Mouse (Mus musculus) embryonic stem cell, embryonic (primary cell): ENCODE data around the gene Pacsin2.

Experiments
- CTCF ChIA-PET, 4 experiments: fragments of 300-600 bp in 2 of 4; fragments of 350-600 bp in 2 of 4; sonication (Branson Sonifier 250); formaldehyde crosslinking; loops; one replicate each; lab custom pipeline; 2022; ENCODE audit warnings: inconsistent platforms in 2 of 4; lab: Charles Lee
- POLR2A ChIA-PET, 4 experiments: fragments of 300-600 bp in 2 of 4; fragments of 350-600 bp in 2 of 4; sonication (Branson Sonifier 250); formaldehyde crosslinking; loops; one replicate each; lab custom pipeline; 2022; ENCODE audit warnings: antibody characterized with exemption in 4 of 4, inconsistent platforms in 1 of 4; lab: Charles Lee

The Pacsin2 gene

DNA sequence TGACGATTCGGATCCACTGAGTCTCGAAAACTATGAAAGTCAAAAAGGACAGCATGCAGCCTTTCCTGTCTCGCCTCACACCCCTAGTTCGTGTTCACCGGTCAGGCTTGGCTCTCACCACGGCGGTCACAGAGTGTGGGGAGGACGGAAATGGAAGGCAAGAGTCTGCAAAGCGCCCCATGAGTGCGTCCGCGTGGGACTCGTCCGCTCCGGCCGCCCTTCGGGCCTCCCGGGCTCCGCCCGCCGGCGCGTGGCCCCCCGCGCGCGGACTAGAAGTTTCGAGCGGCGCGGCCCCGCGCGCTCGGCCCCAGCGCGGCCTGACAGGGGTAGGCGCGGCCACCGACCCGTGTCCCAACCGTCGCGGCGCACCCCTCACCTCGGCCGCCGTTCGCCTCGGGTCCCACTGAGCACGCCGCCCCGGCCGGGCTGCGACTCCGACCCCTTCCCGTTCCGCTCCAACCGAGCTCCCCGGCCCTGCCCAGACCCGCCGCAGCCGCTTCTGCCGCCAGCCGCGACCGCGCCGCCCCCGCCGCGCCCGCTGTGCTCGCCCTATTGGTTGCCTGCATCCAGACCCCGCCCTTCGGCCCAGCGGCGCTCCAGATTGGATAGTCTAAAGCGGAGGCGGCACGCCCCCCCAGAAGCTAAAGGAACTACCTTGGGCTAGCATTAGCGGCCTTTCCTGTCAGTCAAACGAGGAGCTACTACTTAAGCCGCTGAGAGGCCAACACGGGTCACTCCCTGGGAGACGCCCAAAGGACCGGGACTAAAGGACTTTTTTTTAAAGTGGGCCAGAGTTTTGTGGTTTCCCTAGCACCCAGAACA, at the start of gene Pacsin2:
Pacsin2 (minus strand) TSS at position 524 of the 822 bp plus-strand sequence.
- POLR2A ChIA-PET = interaction anchor here (0.5 to 4.9 kb wide), 90 partner anchors 8 to 895 kb away, joined by 3 to 67 read pairs (median 4); partner anchors contain the start of genes Poldip3 (in 3 of the 4), A4galt (in 1 of the 4), Pnpla3 (in 1 of the 4) and Scube1 (in 1 of the 4)
- CTCF ChIA-PET = interaction anchor here in 3 of 4 experiments (0.5 to 2.5 kb wide), 22 partner anchors 10 to 1693 kb away, joined by 3 to 17 read pairs (median 4); no protein-coding TSS in a partner anchor

DNA sequence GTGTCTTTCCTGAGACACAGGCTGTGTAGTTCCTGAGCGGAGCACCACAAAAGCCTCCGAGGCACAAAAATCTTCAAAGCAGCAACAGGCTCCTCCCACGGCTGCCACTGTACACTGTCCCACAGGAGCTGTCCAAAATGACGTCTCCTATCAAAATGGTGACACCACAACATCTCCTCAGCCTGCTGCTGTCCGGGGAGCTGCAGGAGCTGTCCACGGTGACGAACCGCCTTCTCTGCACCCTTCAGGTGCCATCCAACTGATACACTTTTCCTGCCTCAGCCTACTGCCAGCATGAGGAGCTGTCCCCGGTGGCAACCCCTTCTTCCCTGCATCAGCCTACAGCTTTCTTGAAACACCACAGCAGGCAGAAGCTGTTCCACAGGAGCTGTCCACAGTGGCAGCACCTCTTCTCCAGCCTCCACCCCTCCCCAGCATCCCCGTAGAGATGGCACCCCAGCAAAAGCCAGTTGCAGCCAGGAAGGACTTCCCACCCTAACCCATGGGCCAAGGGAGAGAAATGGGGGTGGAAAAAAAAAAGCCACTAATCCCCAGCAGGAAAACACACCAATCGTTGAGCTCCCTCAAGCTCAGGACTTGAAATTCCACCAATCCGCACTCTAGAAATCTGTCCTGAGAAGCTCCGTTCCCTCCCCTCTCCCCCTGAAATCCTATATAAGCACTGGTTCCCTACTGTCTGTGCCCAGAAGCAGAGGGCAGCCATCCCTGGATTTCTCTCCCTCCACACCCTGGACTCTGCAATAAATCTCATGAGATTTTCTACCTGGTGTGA, 48.3 kb upstream of the Pacsin2 start:
- ChIA-PET POLR2A (interaction anchor here (0.6 to 1.7 kb wide), 32 partner anchors 9 to 1845 kb away, joined by 3 to 15 read pairs (median 4); partner anchors contain the start of genes Bik (in 2 of the 4), Poldip3 (in 2 of the 4), A4galt (in 1 of the 4) and Pacsin2 (in 1 of the 4)), CTCF (interaction anchor here (0.5 to 2.4 kb wide), 22 partner anchors 8 to 819 kb away, joined by 3 to 11 read pairs (median 3); partner anchors contain the start of gene Bik (in 1 of the 4))

DNA sequence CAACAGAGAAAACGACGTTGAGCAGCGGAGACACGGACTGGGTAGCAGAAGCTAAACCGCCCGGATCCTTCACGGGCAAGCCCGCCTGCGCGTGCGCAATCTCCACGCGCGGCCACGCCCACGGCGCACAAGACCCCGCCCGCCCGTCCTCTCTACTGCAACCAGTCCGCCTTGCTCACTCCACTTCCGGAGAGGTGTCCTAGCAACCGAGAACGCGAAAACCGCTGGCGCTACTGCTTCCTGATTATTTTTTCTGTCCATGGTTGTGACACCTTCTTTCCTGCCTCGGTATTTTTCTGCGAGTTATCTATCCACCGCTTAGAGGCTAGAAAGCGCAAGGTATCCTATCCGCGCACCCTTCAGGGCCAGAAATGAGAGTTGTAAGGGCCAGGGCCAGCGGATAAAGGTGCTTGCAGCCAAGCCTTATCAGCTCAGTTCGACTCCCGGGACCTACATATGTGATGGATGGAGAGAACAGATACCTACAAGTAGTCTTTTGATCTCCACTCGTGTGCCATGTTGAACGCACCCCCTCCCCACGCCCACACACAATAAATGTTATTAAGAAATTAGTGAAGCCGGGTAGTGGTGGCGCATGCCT, 46.5 kb upstream of the Pacsin2 start, which contains the start of gene Ttll1:
Ttll1 (minus strand) TSS at position 89 of the 601 bp plus-strand sequence.
- CTCF ChIA-PET = interaction anchor here in 3 of 4 experiments (0.5 to 2.3 kb wide), 17 partner anchors 8 to 563 kb away, joined by 3 to 22 read pairs (median 3); no protein-coding TSS in a partner anchor
- POLR2A ChIA-PET = interaction anchor here in 3 of 4 experiments (0.5 to 2.1 kb wide), 13 partner anchors 9 to 1790 kb away, joined by 3 to 17 read pairs (median 3); partner anchors contain the start of gene Poldip3 (in 2 of the 3)

DNA sequence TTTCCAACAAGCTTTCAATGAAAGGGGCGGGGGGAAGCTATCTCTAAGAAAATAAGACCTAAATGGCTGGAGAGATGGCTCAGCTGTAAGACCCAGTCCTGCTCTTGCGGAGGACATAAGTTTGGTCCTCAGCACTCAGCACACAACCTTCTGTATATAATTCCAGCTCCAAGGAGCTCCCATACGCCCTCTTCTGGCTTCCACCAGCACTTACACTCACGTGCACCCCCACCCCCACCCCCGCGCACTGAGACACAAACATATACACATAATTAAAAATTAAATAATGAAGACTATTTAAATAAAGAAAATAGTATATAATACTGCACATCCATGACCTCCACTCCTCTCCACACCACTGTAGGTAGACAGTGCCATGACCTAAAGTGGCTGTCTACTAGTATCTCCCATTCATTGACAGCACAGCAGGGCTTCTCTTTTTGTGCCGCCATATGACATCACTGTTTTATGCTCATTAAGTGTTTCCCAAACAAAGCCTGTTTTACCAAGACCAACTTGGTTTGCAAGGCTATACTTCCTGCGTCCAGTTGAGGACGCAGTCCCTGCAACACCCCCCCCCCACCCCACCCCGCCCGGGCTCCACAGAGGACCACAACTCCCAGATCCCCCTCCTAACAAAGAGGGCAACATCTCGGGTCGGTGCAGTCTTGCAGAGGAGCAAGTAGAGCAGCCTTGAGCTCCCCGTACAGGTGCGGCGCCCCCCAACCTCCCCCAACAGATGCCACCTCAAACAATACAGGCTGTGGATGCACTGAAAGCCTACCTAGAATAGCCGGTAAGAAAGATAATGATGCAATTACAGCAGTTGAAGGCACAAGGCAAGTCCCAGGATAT, 45.8 kb upstream of the Pacsin2 start:
- POLR2A ChIA-PET = interaction anchor here in 3 of 4 experiments (0.6 to 2.1 kb wide), 13 partner anchors 8 to 1789 kb away, joined by 3 to 17 read pairs (median 3); partner anchors contain the start of genes Poldip3 (in 2 of the 3), Mcat (in 1 of the 3) and Tspo (in 1 of the 3)
- CTCF ChIA-PET = interaction anchor here (0.6 to 2.3 kb wide), 23 partner anchors 8 to 564 kb away, joined by 3 to 22 read pairs (median 3); no protein-coding TSS in a partner anchor

- CTCF ChIA-PET = interaction anchor here (0.5 to 2.9 kb wide), 31 partner anchors 9 to 608 kb away, joined by 3 to 19 read pairs (median 4); partner anchors contain the start of genes Pacsin2 (in 2 of the 4) and Ttll1 (in 1 of the 4)
- POLR2A ChIA-PET = interaction anchor here (0.7 to 4.0 kb wide), 13 partner anchors 9 to 352 kb away, joined by 3 to 23 read pairs (median 4); partner anchors contain the start of genes Pacsin2 (in 1 of the 4), Poldip3 (in 1 of the 4) and Ttll1 (in 1 of the 4)
Observed at GRCm38 (mm10) chr15:83501483-83501882, 37.1 kb upstream of the Pacsin2 start.

DNA sequence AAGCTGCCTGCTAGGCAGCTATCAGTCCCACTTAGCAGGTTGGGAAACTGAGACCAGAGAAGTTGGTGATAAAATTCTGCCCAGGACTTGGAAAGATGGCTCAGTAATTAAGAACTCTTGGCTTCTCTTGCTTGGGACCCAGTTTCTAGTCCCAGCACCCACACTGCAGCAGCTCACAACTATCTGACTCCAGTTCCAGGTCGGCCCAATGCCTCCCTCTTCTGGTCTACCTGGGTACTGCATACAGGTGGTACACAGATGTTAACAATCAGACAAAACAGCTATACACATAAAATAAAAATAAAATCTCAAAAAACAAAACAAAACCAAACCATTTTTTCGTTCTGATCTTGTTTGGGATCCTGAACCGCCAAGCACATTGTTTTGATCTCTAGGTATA, 35.9 kb upstream of the Pacsin2 start:
- POLR2A ChIA-PET = interaction anchor here (0.6 to 2.2 kb wide), 26 partner anchors 9 to 351 kb away, joined by 3 to 14 read pairs (median 4); partner anchors contain the start of genes Pacsin2 (in 2 of the 4), Poldip3 (in 2 of the 4), A4galt (in 1 of the 4) and Bik (in 1 of the 4)
- CTCF ChIA-PET = interaction anchor here (0.6 to 2.9 kb wide), 94 partner anchors 9 to 458 kb away, joined by 3 to 22 read pairs (median 4); partner anchors contain the start of genes Pacsin2 (in 3 of the 4), Bik (in 2 of the 4), Ttll1 (in 2 of the 4) and Scube1 (in 1 of the 4)

GRCm38 (mm10) chr15:83499211-83499755, 34.9 kb upstream of the Pacsin2 start:
- CTCF ChIA-PET = interaction anchor here in 3 of 4 experiments (0.6 to 2.9 kb wide), 11 partner anchors 15 to 201 kb away, joined by 3 to 20 read pairs (median 9); partner anchors contain the start of gene Pacsin2 (in 1 of the 3)
- POLR2A ChIA-PET = interaction anchor here (0.6 to 2.2 kb wide), 8 partner anchors 8 to 685 kb away, joined by 3 to 14 read pairs (median 3); partner anchors contain the start of gene Poldip3 (in 1 of the 4)

- CTCF ChIA-PET = interaction anchor here (0.6 to 1.5 kb wide), 14 partner anchors 8 to 274 kb away, joined by 3 to 5 read pairs (median 3); partner anchors contain the start of genes Pacsin2 (in 2 of the 4) and Ttll1 (in 2 of the 4)
- POLR2A ChIA-PET = interaction anchor here in 2 of 4 experiments (0.7 to 1.8 kb wide), 4 partner anchors 16 to 348 kb away, joined by 3 to 4 read pairs (median 3); no protein-coding TSS in a partner anchor
Observed at GRCm38 (mm10) chr15:83497299-83497698, 32.9 kb upstream of the Pacsin2 start.

- POLR2A ChIA-PET = interaction anchor here in 3 of 4 experiments (0.5 to 2.1 kb wide), 10 partner anchors 9 to 1609 kb away, joined by 3 to 8 read pairs (median 4); partner anchors contain the start of gene Poldip3 (in 1 of the 3)
- CTCF ChIA-PET = interaction anchor here in 3 of 4 experiments (0.8 to 2.2 kb wide), 5 partner anchors 11 to 127 kb away, joined by 3 to 7 read pairs (median 4); partner anchors contain the start of gene Pacsin2 (in 1 of the 3)
Observed at GRCm38 (mm10) chr15:83495787-83496367, 31.5 kb upstream of the Pacsin2 start.

- ChIA-PET POLR2A (interaction anchor here in 2 of 4 experiments (1.0 to 2.1 kb wide), 6 partner anchors 12 to 355 kb away, joined by 3 to 8 read pairs (median 4); partner anchors contain the start of gene Poldip3 (in 1 of the 2)), CTCF (interaction anchor here in 3 of 4 experiments (1.2 to 2.2 kb wide), 4 partner anchors 11 to 127 kb away, joined by 4 to 7 read pairs (median 4); partner anchors contain the start of gene Ttll1 (in 1 of the 3))
Observed at GRCm38 (mm10) chr15:83495195-83495594, 30.8 kb upstream of the Pacsin2 start.

- ChIA-PET POLR2A (interaction anchor here in 2 of 4 experiments (0.5 to 2.1 kb wide), 9 partner anchors 9 to 345 kb away, joined by 3 to 8 read pairs (median 4); partner anchors contain the start of gene Poldip3 (in 2 of the 2)), CTCF (interaction anchor here in 3 of 4 experiments (1.4 to 2.2 kb wide), 4 partner anchors 10 to 16 kb away, joined by 4 to 7 read pairs (median 4); partner anchors contain the start of gene Ttll1 (in 1 of the 3))
Observed at GRCm38 (mm10) chr15:83494572-83494920, 30.1 kb upstream of the Pacsin2 start.

- CTCF ChIA-PET = interaction anchor here (0.6 to 2.2 kb wide), 7 partner anchors 9 to 128 kb away, joined by 3 to 7 read pairs (median 4); partner anchors contain the start of gene Ttll1 (in 1 of the 4)
- POLR2A ChIA-PET = interaction anchor here in 2 of 4 experiments (0.5 to 1.9 kb wide), 7 partner anchors 10 to 345 kb away, joined by 3 to 5 read pairs (median 4); partner anchors contain the start of gene Poldip3 (in 1 of the 2)
Observed at GRCm38 (mm10) chr15:83493856-83494571, 29.6 kb upstream of the Pacsin2 start.

GRCm38 (mm10) chr15:83491891-83492290, 27.5 kb upstream of the Pacsin2 start:
- ChIA-PET CTCF (interaction anchor here in 3 of 4 experiments (1.0 to 1.8 kb wide), 4 partner anchors 9 to 123 kb away, joined by 3 to 6 read pairs (median 4); no protein-coding TSS in a partner anchor), POLR2A (interaction anchor here (0.5 to 1.9 kb wide), 8 partner anchors 7 to 120 kb away, joined by 3 to 9 read pairs (median 4); partner anchors contain the start of genes Pacsin2 (in 1 of the 4) and Ttll1 (in 1 of the 4))
